Mouse (Mus musculus) skeletal muscle tissue, adult 2 months (tissue): Measurements from ENCODE around the gene Map3k9.
A peak's percentile ranks its signal among the peaks of the same experiment; 100 is the strongest.

ENCODE experiments used
- DNase-seq: peaks from one replicate; pipeline ENCODE4 v3.0.0-alpha.2; 2012; ENCODE audit warnings: low read depth, low spot score

The Map3k9 gene

GRCm38 (mm10) chr12:81787262-81787661 is 6.3 kb upstream of the Map3k9 start:
- DNase-seq: no peak

GRCm38 (mm10) chr12:81783301-81783700 is 2.3 kb upstream of the Map3k9 start:
- DNase-seq: no peak

GRCm38 (mm10) chr12:81782606-81783005 is 1.6 kb upstream of the Map3k9 start:
- DNase-seq: no peak

GRCm38 (mm10) chr12:81780271-81781093 is 493 bp downstream of the Map3k9 start:
- no peak for DNase-seq

GRCm38 (mm10) chr12:81779831-81780230 is 1.1 kb downstream of the Map3k9 start:
- no peak for DNase-seq

GRCm38 (mm10) chr12:81776191-81776590 is 4.8 kb downstream of the Map3k9 start:
- DNase-seq: no peak

- DNase-seq: no peak
Observed at GRCm38 (mm10) chr12:81775641-81776040, 5.3 kb downstream of the Map3k9 start.

GRCm38 (mm10) chr12:81774186-81774585 is 6.8 kb downstream of the Map3k9 start:
- DNase-seq: no peak

GRCm38 (mm10) chr12:81769458-81769857 is 11.5 kb downstream of the Map3k9 start:
- no peak for DNase-seq

GRCm38 (mm10) chr12:81765386-81765785 is 15.6 kb downstream of the Map3k9 start:
- no peak for DNase-seq

GRCm38 (mm10) chr12:81764370-81764769 is 16.6 kb downstream of the Map3k9 start:
- DNase-seq: no peak

- peak; percentile 46 for DNase-seq
Observed at GRCm38 (mm10) chr12:81754651-81755050, 26.3 kb downstream of the Map3k9 start.

GRCm38 (mm10) chr12:81751116-81751515 is 29.9 kb downstream of the Map3k9 start:
- DNase-seq: no peak

- DNase-seq: no peak
Observed at GRCm38 (mm10) chr12:81748918-81749317, 32.1 kb downstream of the Map3k9 start.

GRCm38 (mm10) chr12:81748021-81748576 is 32.9 kb downstream of the Map3k9 start:
- no peak for DNase-seq

- DNase-seq: no peak
Observed at GRCm38 (mm10) chr12:81746400-81747024, 34.5 kb downstream of the Map3k9 start.

GRCm38 (mm10) chr12:81735246-81736070 is 45.5 kb downstream of the Map3k9 start:
- DNase-seq: no peak

GRCm38 (mm10) chr12:81726246-81726822 is 54.6 kb downstream of the Map3k9 start:
- no peak for DNase-seq

- DNase-seq: no peak
Observed at GRCm38 (mm10) chr12:81724776-81725175, 56.2 kb downstream of the Map3k9 start.

- no peak for DNase-seq
Observed at GRCm38 (mm10) chr12:81723375-81723774, 57.6 kb downstream of the Map3k9 start.

- DNase-seq: peak; percentile 38
Observed at GRCm38 (mm10) chr12:81719715-81720114, 61.3 kb downstream of the Map3k9 start.
